Mouse (Mus musculus) heart, postnatal 36 days (tissue): Measurements from ENCODE around the gene Gpr156. TPM values are rescaled to one million over a fixed set of nuclear protein-coding genes. Genes with fewer than 3 reads are reported as not detected.
"Not testable (repeated sequence)": the region's sequence is repeated elsewhere in the genome, so short reads cannot be mapped to it uniquely, and the experiment has no call there.

Experiments used
- DNase-seq, 2 experiments: peaks; one replicate each; pipeline ENCODE4 v3.0.0; 2021 to 2022
- intact Hi-C: fragments of 180-260 bp; cut with DNase I; formaldehyde crosslinking; loops from one replicate; pipeline ENCODE4 v1.15.1; 2025
- total RNA-seq, 2 experiments: library from RNA; stranded (reverse); gene quantifications; 2 replicates each; pipeline ENCODE4 v1.2.3; 2021

Gene Gpr156
- total RNA-seq, 2 experiments from 2014 or later = not detected

GRCm38 (mm10) chr16:37953991-37954942, 38.0 kb downstream of the Gpr156 start:
- DNase-seq = no peak
- intact Hi-C loops = no loop called here

- no peak for DNase-seq
- intact Hi-C loops = no loop called here
These were observed 39.1 kb downstream of the Gpr156 start for GRCm38 (mm10) chr16:37955336-37955917.

- intact Hi-C loops = no loop called here
- DNase-seq = no peak
These were observed 39.9 kb downstream of the Gpr156 start for GRCm38 (mm10) chr16:37956076-37956676.

- DNase-seq = no peak
- intact Hi-C loops = no loop called here
These were observed 40.5 kb downstream of the Gpr156 start for GRCm38 (mm10) chr16:37956751-37957150.

GRCm38 (mm10) chr16:37962696-37963095, 46.4 kb downstream of the Gpr156 start:
- DNase-seq, intact Hi-C loops: not testable (repeated sequence)

- intact Hi-C loops = no loop called here
- no peak for DNase-seq
These were observed 47.3 kb downstream of the Gpr156 start for GRCm38 (mm10) chr16:37963331-37964281.

GRCm38 (mm10) chr16:37964380-37965070, 48.2 kb downstream of the Gpr156 start:
- intact Hi-C loops = no loop called here
- no peak for DNase-seq

GRCm38 (mm10) chr16:37966871-37967270, 50.6 kb downstream of the Gpr156 start:
- no peak for DNase-seq
- intact Hi-C loops = no loop called here

GRCm38 (mm10) chr16:37967415-37967814, 51.1 kb downstream of the Gpr156 start:
- intact Hi-C loops = no loop called here
- DNase-seq = no peak

- intact Hi-C loops = no loop called here
These were observed 55.2 kb downstream of the Gpr156 start for GRCm38 (mm10) chr16:37971522-37971921.

GRCm38 (mm10) chr16:37972357-37972756, 56.1 kb downstream of the Gpr156 start:
- DNase-seq = no peak
- intact Hi-C loops = no loop called here

More at GRCm38 (mm10) chr16:37971522-37971921, 55.2 kb downstream of the Gpr156 start:
- no peak for DNase-seq

GRCm38 (mm10) chr16:37973239-37973638, 56.9 kb downstream of the Gpr156 start:
- DNase-seq, intact Hi-C loops: not testable (repeated sequence)

GRCm38 (mm10) chr16:37973855-37974519, 57.7 kb downstream of the Gpr156 start:
- peak in 1 of 2 experiments; percentile 21 for DNase-seq
- intact Hi-C loops = no loop called here

GRCm38 (mm10) chr16:37974520-37975340, 58.4 kb downstream of the Gpr156 start:
- intact Hi-C loops = loop anchor here (1.0 kb wide), 1 partner anchor 223 kb away; no protein-coding TSS in a partner anchor
- peak; percentile 23 to 38 for DNase-seq

- intact Hi-C loops = no loop called here
- no peak for DNase-seq
These were observed 65.6 kb downstream of the Gpr156 start for GRCm38 (mm10) chr16:37981907-37982306.

- no peak for DNase-seq
- intact Hi-C loops = no loop called here
These were observed 72.0 kb downstream of the Gpr156 start for GRCm38 (mm10) chr16:37988211-37988865.

- intact Hi-C loops = loop anchor here (5.0 to 10.0 kb wide), 2 partner anchors 148 to 515 kb away; no protein-coding TSS in a partner anchor
- DNase-seq = no peak
These were observed 73.5 kb downstream of the Gpr156 start for GRCm38 (mm10) chr16:37989796-37990195.
